Mouse (Mus musculus): ENCODE data around the gene Oosp2.

The Oosp2 gene

GRCm38 (mm10) chr19:11604603-11605002 lies 55.8 kb downstream of the Oosp2 start, which contains the start of gene Ms4a6d:
Gene Ms4a6d (minus strand): TSS chr19:11604849.
- no peak for DNase-seq (ENCODE audit: low spot score)

- no peak for DNase-seq (ENCODE audit: low spot score)
These were observed 58.3 kb downstream of the Oosp2 start for GRCm38 (mm10) chr19:11602026-11602425.

- DNase-seq (ENCODE audit: low spot score): no peak
These were observed 59.0 kb downstream of the Oosp2 start for GRCm38 (mm10) chr19:11601349-11601748.
